ENCODE assay signal across 17 mouse cellular contexts in the genomic region with DNA sequence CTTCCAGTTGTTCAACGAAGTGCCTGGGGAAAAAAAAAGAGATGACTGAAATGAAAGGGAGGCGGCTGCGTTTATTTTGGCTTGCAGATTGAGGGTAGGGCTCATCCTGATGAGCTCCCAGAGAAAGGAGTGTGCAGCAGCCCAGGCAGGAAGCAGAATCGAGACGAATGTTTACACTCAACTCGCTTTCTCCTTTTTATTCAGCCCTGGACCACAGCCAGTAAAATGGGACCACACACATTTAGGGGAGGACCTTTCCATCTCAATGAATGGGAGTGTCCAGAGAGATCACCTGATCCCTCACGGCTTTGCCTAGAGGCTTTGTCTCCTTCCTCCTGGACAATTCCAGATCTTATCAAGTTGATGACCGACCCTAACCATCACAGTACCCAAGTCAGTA.
"Had no signal": no experiment of that assay in that cellular context is flagged by ENCODE, and none has a peak within 500 bp of the region (broad histone marks: within the 10 kb centered on the region; RNA-seq: fewer than 3 reads in every experiment).

No protein-coding gene starts in this region.

- H3K36me3 ChIP-seq: limb, embryonic 12.5 days; limb, embryonic 15.5 days; lung, embryonic 15.5 days; midbrain, embryonic 12.5 days; midbrain, embryonic 15.5 days; neural tube, embryonic 12.5 days; neural tube, embryonic 15.5 days had no signal

- H3K4me1 ChIP-seq: limb, embryonic 12.5 days; limb, embryonic 15.5 days; lung, embryonic 15.5 days; neural tube, embryonic 12.5 days; neural tube, embryonic 15.5 days had no signal

- H3K9ac ChIP-seq: limb, embryonic 12.5 days; limb, embryonic 15.5 days; liver, embryonic 14.5 days; liver, postnatal 0 days; lung, embryonic 15.5 days; midbrain, embryonic 12.5 days; midbrain, embryonic 15.5 days; neural tube, embryonic 12.5 days; neural tube, embryonic 15.5 days had no signal

- H3K4me3 ChIP-seq: limb, embryonic 12.5 days; limb, embryonic 15.5 days; lung, embryonic 15.5 days; midbrain, embryonic 12.5 days; midbrain, embryonic 15.5 days; neural tube, embryonic 12.5 days; neural tube, embryonic 15.5 days had no signal

- H3K27ac ChIP-seq: kidney, postnatal 0 days; limb, embryonic 12.5 days; limb, embryonic 15.5 days; liver, embryonic 14.5 days; lung, embryonic 15.5 days; midbrain, embryonic 12.5 days; midbrain, embryonic 15.5 days; neural tube, embryonic 12.5 days; neural tube, embryonic 15.5 days had no signal

- H3K9me3 ChIP-seq: limb, embryonic 12.5 days; limb, embryonic 15.5 days; lung, embryonic 15.5 days; midbrain, embryonic 12.5 days; midbrain, embryonic 15.5 days; neural tube, embryonic 12.5 days; neural tube, embryonic 15.5 days had no signal

- DNase-seq: kidney, adult 2 months; kidney, postnatal 36 days; left cerebral cortex, postnatal 4 days; liver, postnatal 0 days; lung, postnatal 14 days; lung, postnatal 4 days; thymus, adult 18-20 months; thymus, postnatal 36 days had no signal

- H3K27me3 ChIP-seq: limb, embryonic 12.5 days; limb, embryonic 15.5 days; lung, embryonic 15.5 days; midbrain, embryonic 12.5 days; midbrain, embryonic 15.5 days; neural tube, embryonic 12.5 days; neural tube, embryonic 15.5 days had no signal
